Mouse (Mus musculus): Measurements from ENCODE around the gene F11. TPM values are rescaled to one million over a fixed set of nuclear protein-coding genes. Genes with fewer than 3 reads are reported as not detected.

The F11 gene
- polyA plus RNA-seq, 1 experiment from 2014 or later, result 0.20 TPM

DNA sequence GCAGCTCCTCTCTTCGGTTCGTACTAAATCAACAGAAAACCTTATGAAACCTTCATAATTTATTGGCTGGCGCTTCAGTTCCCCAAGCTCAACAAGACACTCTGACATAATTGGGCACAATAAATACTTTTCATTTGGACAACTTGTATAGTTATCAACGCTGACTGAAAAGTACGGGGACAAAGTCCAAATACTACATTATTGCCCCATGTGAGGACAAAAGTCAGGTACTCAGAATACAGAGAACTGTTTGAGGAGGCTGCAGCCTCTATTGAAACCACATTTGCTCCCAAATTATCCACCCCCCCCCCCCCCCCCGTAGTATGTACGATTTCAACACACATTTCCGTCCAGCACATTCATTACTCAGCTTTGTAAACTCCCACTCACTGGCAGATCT lies 22.5 kb downstream of the F11 start:
- no peaks in the 10 kb centered on the region for H3K36me3 ChIP-seq
- no peak for ATAC-seq (ENCODE audit: extremely low read depth, insufficient number of reproducible peaks, low FRiP score, low TSS enrichment)
- H3K4me2 ChIP-seq, result no peak overlapping the region
- H3K27ac ChIP-seq (replicated peaks), result no peak overlapping the region
- H3K4me3 ChIP-seq, result no peak overlapping the region
- WGBS, result 77% methylated on average over 8 of the region's 8 CpGs
- no peaks in the 10 kb centered on the region for H3K9me3 ChIP-seq
- peaks cover 22% of the 10 kb centered on the region; the same call in 1 of the 2 replicates for H3K27me3 ChIP-seq (replicated peaks)
- H3K4me1 ChIP-seq, result peaks cover 4% of the 10 kb centered on the region; the same call in 1 of the 2 replicates
- H3K9ac ChIP-seq, result no peak overlapping the region

DNA sequence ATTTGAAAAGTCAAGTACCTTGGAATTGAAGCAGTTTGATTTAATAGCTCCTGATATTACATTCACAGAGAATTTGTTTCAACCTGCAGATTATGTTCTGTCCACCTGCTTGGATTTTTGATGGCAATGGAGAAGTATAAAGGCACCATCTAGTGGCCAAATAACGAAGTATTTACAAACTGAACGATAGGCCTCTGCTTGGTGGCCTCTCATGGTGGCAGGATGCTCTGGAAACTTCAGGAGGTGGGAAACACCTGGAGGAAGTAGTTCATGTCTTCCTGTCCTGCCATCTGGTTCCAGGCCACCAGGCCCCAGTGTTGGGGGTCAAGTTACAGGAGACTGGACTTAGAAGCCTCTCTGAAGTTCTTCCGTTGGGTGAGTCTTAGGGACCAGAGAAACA lies 23.5 kb downstream of the F11 start:
- no peak for ATAC-seq (ENCODE audit: extremely low read depth, insufficient number of reproducible peaks, low FRiP score, low TSS enrichment)
- no peaks in the 10 kb centered on the region for H3K36me3 ChIP-seq
- WGBS, result 22% methylated on average over 3 of the region's 3 CpGs

DNA sequence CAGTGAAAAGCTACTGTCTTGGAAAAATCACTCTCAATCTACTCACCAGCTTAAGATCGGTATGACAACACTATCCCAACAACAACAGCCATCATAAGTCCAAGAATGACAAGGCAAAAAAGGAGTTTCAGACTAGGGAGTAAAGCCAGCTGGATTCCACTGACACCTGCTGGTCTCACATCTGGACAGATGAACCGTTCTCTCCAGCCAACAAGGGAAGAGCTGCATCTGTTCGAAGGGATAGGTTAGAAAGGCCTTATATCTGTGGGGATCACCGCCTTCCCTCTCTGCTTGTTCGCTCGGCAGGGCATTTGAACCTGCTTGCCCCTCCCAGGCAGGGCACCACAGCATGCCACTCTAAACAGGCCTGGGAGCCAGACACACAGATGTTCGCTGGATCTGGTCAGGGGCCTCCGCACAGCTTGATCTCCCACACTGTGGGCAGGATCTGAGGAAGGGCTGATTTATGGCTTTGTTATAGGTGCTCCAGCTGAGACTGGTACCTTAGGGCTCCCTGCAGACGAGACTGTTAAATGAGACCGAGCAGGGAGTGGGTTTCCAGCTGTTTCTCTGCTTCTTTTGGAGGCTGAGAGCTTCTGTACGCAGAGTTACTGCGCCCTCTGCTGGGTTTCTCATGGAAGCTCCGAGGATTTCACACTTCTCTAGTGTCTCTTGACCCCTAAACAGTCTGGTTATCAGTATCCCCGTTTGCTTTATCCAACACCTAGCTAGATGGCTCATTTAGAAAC lies 25.5 kb downstream of the F11 start:
- H3K27ac ChIP-seq (replicated peaks), result no peak overlapping the region
- H3K4me2 ChIP-seq, result peak overlapping the region; percentile 53
- H3K9ac ChIP-seq, result 0 out of 2 replicates have a peak overlapping the region, but pooled peaks have one; percentile 8
- peaks cover 4% of the 10 kb centered on the region; the same call in 1 of the 2 replicates for H3K4me1 ChIP-seq
- 24% methylated on average over 14 of the region's 14 CpGs for WGBS
- H3K36me3 ChIP-seq, result no peaks in the 10 kb centered on the region
- 0 out of 2 replicates have a peak overlapping the region, but pooled peaks have one; percentile 20 for H3K4me3 ChIP-seq
- peaks cover 22% of the 10 kb centered on the region; the same call in 1 of the 2 replicates for H3K27me3 ChIP-seq (replicated peaks)
- H3K9me3 ChIP-seq, result no peaks in the 10 kb centered on the region
- ATAC-seq (ENCODE audit: extremely low read depth, insufficient number of reproducible peaks, low FRiP score, low TSS enrichment), result no peak; the same call in 1 of the 2 replicates

More for the DNA sequence above, 23.5 kb downstream of the F11 start:
- peaks cover 4% of the 10 kb centered on the region; the same call in 1 of the 2 replicates for H3K4me1 ChIP-seq
- H3K27ac ChIP-seq (replicated peaks), result no peak overlapping the region
- no peak overlapping the region for H3K4me2 ChIP-seq
- no peak overlapping the region for H3K4me3 ChIP-seq
- no peak overlapping the region for H3K9ac ChIP-seq
- peaks cover 22% of the 10 kb centered on the region; the same call in 1 of the 2 replicates for H3K27me3 ChIP-seq (replicated peaks)
- no peaks in the 10 kb centered on the region for H3K9me3 ChIP-seq

DNA sequence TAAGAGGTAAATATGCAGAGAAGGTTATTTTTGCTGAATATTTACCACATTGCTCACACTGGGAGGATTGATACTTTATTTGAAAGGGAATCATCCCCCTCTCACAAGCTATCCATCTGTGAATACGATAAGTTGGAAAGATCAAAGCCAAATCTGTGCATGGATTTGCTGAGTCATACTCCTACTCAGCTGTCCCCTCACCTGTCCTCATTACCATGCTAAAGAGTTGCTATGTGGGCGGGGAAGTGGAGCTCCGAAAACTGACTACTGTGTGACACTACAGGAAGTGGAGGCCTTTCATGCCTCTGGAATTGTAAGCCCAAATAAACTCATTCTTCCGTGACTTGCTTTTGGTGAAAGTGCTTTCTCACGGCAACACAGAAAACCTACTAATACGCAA lies 26.6 kb downstream of the F11 start:
- no peak for ATAC-seq (ENCODE audit: extremely low read depth, insufficient number of reproducible peaks, low FRiP score, low TSS enrichment)
- H3K4me2 ChIP-seq, result no peak overlapping the region
- WGBS, result 77% methylated on average over 6 of the region's 6 CpGs
- H3K4me1 ChIP-seq, result peaks cover 4% of the 10 kb centered on the region; the same call in 1 of the 2 replicates
- peaks cover 22% of the 10 kb centered on the region; the same call in 1 of the 2 replicates for H3K27me3 ChIP-seq (replicated peaks)
- no peaks in the 10 kb centered on the region for H3K9me3 ChIP-seq
- no peak overlapping the region for H3K9ac ChIP-seq
- H3K27ac ChIP-seq (replicated peaks), result no peak overlapping the region
- no peaks in the 10 kb centered on the region for H3K36me3 ChIP-seq
- no peak overlapping the region for H3K4me3 ChIP-seq

DNA sequence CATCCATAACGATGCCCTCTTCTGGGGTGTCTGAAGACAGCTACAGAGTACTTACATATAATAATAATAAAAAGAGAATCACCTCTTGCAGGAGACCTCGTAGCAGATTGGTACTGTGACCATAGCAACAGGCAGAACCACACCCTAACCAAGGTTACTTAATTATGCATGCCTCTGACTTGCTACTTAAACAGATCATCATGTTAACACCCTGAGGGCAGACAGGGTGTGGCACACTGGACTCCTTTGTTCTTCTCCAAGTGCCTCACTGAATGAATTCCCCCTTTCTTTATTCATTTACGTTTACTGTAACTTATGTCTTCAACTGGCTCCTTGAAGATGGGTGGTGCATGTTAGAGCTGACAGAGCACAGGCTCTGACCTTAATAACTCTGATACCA lies 28.6 kb downstream of the F11 start:
- peaks cover 4% of the 10 kb centered on the region; the same call in 1 of the 2 replicates for H3K4me1 ChIP-seq
- no peak overlapping the region for H3K27ac ChIP-seq (replicated peaks)
- 71% methylated on average over 3 of the region's 3 CpGs for WGBS
- H3K9ac ChIP-seq, result no peak overlapping the region
- no peak overlapping the region for H3K4me3 ChIP-seq
- no peak for ATAC-seq (ENCODE audit: extremely low read depth, insufficient number of reproducible peaks, low FRiP score, low TSS enrichment)
- H3K36me3 ChIP-seq, result no peaks in the 10 kb centered on the region
- H3K4me2 ChIP-seq, result no peak overlapping the region
- H3K27me3 ChIP-seq (replicated peaks), result peaks cover 16% of the 10 kb centered on the region; the same call in 1 of the 2 replicates
- no peaks in the 10 kb centered on the region for H3K9me3 ChIP-seq

DNA sequence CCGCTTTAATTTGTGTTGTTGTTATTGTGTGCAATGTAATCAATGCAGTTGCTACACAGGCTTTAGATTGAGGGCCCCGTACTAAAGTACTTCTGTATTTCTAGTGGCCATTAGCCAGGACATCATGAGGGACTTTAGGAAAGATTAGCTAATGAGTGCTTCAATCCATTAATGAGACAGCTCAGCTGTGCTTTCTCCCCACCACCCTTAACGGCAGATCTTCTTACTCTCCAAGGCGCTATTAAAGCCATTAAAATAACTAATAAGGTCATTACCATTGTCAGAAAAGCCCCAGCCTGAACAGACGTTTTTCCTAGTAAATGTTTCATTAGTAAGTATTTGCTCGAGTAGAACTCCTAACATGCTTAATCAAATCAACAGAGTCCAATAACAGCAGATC lies 59.4 kb downstream of the F11 start:
- no peak for ATAC-seq (ENCODE audit: extremely low read depth, insufficient number of reproducible peaks, low FRiP score, low TSS enrichment)
- Histone ChIP-seq H3K4me1 (0 out of 2 replicates have a peak, but pooled peaks cover 4% of the 10 kb centered on the region), H3K27me3 (replicated peaks) (no peaks in the 10 kb centered on the region), H3K36me3 (no peaks in the 10 kb centered on the region), H3K4me3 (no peak overlapping the region), H3K9ac (no peak overlapping the region), H3K9me3 (no peaks in the 10 kb centered on the region), H3K4me2 (no peak overlapping the region), H3K27ac (replicated peaks) (no peak overlapping the region)
- WGBS, result 68% methylated on average over 6 of the region's 6 CpGs

DNA sequence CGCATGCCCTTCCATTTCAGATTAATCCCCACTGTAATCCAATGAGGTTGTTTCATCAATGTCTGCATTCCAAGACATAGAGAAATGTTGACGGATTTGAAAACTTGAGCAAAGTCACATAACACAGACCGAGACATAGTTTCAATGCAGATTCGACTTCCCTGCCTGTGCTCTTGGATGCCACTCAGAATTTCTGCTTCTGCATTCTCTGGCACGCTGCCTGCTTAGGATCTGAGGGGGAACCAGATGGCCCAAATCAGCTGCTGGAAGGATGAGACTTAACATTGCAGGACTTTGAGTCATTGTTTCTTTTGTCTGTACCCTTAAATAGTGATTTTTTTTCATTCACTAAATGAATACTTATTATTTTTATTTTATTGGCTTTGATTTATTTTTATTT lies 60.2 kb downstream of the F11 start:
- Histone ChIP-seq H3K36me3 (no peaks in the 10 kb centered on the region), H3K4me1 (0 out of 2 replicates have a peak, but pooled peaks cover 4% of the 10 kb centered on the region), H3K27me3 (replicated peaks) (no peaks in the 10 kb centered on the region), H3K9ac (no peak overlapping the region), H3K4me2 (no peak overlapping the region), H3K27ac (replicated peaks) (no peak overlapping the region), H3K9me3 (no peaks in the 10 kb centered on the region), H3K4me3 (no peak overlapping the region)
- ATAC-seq (ENCODE audit: extremely low read depth, insufficient number of reproducible peaks, low FRiP score, low TSS enrichment), result no peak
- 66% methylated on average over 5 of the region's 5 CpGs for WGBS

DNA sequence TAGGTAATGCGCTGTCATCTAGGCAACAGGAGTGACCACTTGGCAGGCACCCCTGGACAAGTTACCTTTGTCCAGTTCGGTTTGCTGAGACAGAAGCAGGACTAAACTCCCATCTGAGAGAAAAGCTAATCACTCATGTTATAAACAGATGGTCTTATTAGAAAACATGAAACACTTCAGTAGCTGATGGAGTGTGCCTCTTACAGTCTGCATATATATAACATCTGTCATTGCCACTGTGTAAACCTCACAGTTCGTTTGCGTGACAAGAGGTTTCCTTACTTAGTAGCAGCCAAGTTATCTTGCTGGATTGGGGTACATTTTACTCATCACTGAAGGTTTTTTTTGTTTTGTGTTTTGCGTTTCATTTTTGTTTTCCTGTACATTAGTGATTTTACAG lies 64.5 kb downstream of the F11 start:
- ATAC-seq (ENCODE audit: extremely low read depth, insufficient number of reproducible peaks, low FRiP score, low TSS enrichment), result no peak
- Histone ChIP-seq H3K9me3 (no peaks in the 10 kb centered on the region), H3K4me1 (0 out of 2 replicates have a peak, but pooled peaks cover 4% of the 10 kb centered on the region), H3K4me2 (no peak overlapping the region), H3K27ac (replicated peaks) (no peak overlapping the region), H3K36me3 (no peaks in the 10 kb centered on the region), H3K27me3 (replicated peaks) (no peaks in the 10 kb centered on the region), H3K4me3 (no peak overlapping the region), H3K9ac (no peak overlapping the region)
- WGBS, result 81% methylated on average over 5 of the region's 5 CpGs

DNA sequence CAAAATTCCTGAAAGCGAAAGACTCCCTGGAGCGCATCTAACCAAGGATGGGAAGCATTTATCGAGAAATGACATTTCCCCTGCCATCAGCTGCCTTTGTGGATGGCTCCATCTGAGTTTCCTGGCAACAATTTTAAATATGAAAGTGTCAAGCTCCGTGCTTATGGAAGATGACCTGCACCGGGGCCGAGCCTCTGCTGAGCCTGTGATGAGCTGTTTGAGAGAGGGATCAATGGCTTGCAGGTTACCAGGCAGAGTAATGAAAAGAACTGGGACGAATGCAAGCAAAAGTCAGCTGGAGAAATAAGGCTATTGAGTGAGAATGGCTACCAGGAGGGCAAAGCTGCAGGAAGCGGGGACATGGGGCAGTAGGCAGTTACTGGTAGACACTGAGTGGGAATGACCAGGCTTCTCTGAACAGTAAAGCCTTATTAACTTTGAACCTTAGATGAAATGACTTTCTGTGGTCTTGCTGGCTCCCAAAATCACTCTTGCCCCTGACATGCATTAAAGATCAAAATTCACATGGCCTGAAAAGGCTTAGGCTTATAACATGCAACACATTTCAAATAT lies 65.8 kb downstream of the F11 start:
- Histone ChIP-seq H3K36me3 (no peaks in the 10 kb centered on the region), H3K4me3 (no peak overlapping the region)
- 78% methylated on average over 8 of the region's 8 CpGs for WGBS

More for the DNA sequence above, 65.8 kb downstream of the F11 start:
- Histone ChIP-seq H3K27me3 (replicated peaks) (no peaks in the 10 kb centered on the region), H3K9me3 (no peaks in the 10 kb centered on the region), H3K9ac (no peak overlapping the region), H3K27ac (replicated peaks) (no peak overlapping the region), H3K4me2 (no peak overlapping the region), H3K4me1 (no peaks in the 10 kb centered on the region)
- ATAC-seq (ENCODE audit: extremely low read depth, insufficient number of reproducible peaks, low FRiP score, low TSS enrichment), result no peak
